Mouse (Mus musculus) heart, adult 2 months (tissue): ENCODE data around the gene Hacd2. TPM values are rescaled to one million over a fixed set of nuclear protein-coding genes. Genes with fewer than 3 reads are reported as not detected.
A peak's percentile ranks its signal among the peaks of the same experiment; 100 is the strongest.

ENCODE experiments used
- DNase-seq, 2 experiments: peaks; one replicate each; pipeline ENCODE4 v3.0.0; 2021
- H3K27ac ChIP-seq: fragments of 200-600 bp; 2 replicates; pipeline ENCODE4 v1.8.1; 2022
- H3K27me3 ChIP-seq: fragments of 200-500 bp; 2 replicates; pipeline ENCODE4 v1.6.1; 2012; ENCODE audit warnings: mild to moderate bottlenecking, low read length, inconsistent platforms, mixed read lengths; ENCODE audit not compliant: control insufficient read depth, insufficient read depth
- H3K36me3 ChIP-seq: fragments of 200-500 bp; 2 replicates; pipeline ENCODE4 v1.6.1; 2012; ENCODE audit warnings: low read length, inconsistent platforms; ENCODE audit not compliant: control insufficient read depth, insufficient read depth
- H3K4me1 ChIP-seq: fragments of 200-500 bp; 2 replicates; pipeline ENCODE4 v1.6.1; 2011; ENCODE audit warnings: low read length; ENCODE audit not compliant: control insufficient read depth, insufficient read depth
- H3K4me3 ChIP-seq: fragments of 200-600 bp; 2 replicates; pipeline ENCODE4 v1.8.1; 2022
- H3K79me2 ChIP-seq: fragments of 200-500 bp; replicated peaks from 2 replicates; pipeline ENCODE4 v1.6.1; 2012; ENCODE audit warnings: mild to moderate bottlenecking, inconsistent platforms, low read length, moderate library complexity, mixed read lengths; ENCODE audit not compliant: control insufficient read depth, insufficient read depth
- H3K9ac ChIP-seq: fragments of 200-500 bp; 2 replicates; pipeline ENCODE4 v1.6.1; 2012; ENCODE audit warnings: low read depth, mild to moderate bottlenecking, control low read depth, inconsistent platforms, low read length, mixed read lengths
- CTCF ChIP-seq: fragments of 200-600 bp; IDR thresholded peaks from 2 replicates; pipeline ENCODE4 v1.8.1; 2022; ENCODE audit warnings: antibody characterized with exemption, mild to moderate bottlenecking, moderate library complexity
- EP300 ChIP-seq: fragments of 200-500 bp; IDR thresholded peaks from 2 replicates; pipeline ENCODE4 v1.6.1; 2011; ENCODE audit warnings: low read depth, low read length, control low read depth; ENCODE audit not compliant: insufficient read depth
- POLR2A ChIP-seq: fragments of 200-500 bp; IDR thresholded peaks from 2 replicates; pipeline ENCODE4 v1.6.1; 2011; ENCODE audit warnings: mild to moderate bottlenecking, low read depth, low read length, control low read depth; ENCODE audit not compliant: insufficient read depth
- WGBS: fragments of 180-500 bp; shearing (Covaris S2); methylation state at CpG from one replicate; pipeline ENCODE4 v1.1.7; 2018; 5-methylcytosine and 5-hydroxymethylcytosine counted together
- intact Hi-C: fragments of 180-260 bp; cut with DNase I; formaldehyde crosslinking; loops from one replicate; pipeline ENCODE4 v1.15.1; 2025
- polyA plus RNA-seq: library from polyadenylated mRNA; depleted of rRNA; stranded (reverse); fragments of >200 nt; gene quantifications from 2 replicates; pipeline ENCODE4 v1.2.3, GENCODE M21; 2012
- total RNA-seq, 2 experiments: library from RNA; stranded (reverse); gene quantifications; 2 replicates each; pipeline ENCODE4 v1.2.3; 2021

Hacd2 gene
- total and polyA plus RNA-seq, 3 experiments = 7.2 to 13.2 (median 12.4) TPM

DNA sequence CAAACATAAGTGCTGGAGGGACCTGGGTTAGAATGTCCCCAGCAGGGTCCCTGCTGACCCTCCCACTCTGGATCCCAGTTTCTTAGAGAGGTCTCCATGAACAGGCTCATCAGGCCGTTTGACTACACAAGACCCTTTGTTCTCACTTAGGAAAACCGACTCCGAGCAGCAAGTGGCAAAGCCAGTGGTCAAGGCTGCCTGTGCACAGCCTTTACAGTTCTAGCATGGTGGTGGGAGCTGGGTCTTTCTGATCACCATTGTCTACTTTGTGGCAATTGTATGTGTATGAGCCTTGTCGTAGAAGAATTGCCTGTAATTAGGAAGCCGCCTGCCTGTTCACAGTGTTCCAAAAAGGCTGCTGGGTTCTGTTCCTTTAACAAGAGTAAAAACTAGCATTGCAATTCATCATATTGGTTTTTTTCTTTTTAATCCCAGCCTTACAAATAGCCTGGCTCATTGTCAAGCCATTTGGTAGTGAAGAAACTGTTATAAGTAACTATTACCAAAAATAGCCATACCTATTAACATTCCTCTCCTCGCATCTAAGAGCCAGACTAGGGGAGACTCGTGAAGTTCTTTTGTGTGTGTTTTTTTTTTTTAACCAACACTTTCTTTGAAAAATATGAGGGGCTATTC lies 87.5 kb downstream of the Hacd2 start:
- intact Hi-C loops = loop anchor here (1.0 to 10.0 kb wide), 2 partner anchors 161 to 515 kb away; no protein-coding TSS in a partner anchor
- H3K27ac ChIP-seq = no peak overlapping the region

GRCm38 (mm10) chr16:35110410-35111142 lies 88.3 kb downstream of the Hacd2 start:
- Histone ChIP-seq H3K9ac (no peak overlapping the region), H3K27me3 (no peaks in the 10 kb centered on the region), H3K4me1 (no peaks in the 10 kb centered on the region), H3K79me2 (no peaks in the 10 kb centered on the region), H3K4me3 (no peak overlapping the region), H3K27ac (no peak overlapping the region), H3K36me3 (no peaks in the 10 kb centered on the region)
- TF ChIP-seq POLR2A (no peak), EP300 (peak; percentile 94)
- 24% methylated on average over 10 of the region's 10 CpGs for WGBS
- intact Hi-C loops = loop anchor here (1.0 to 10.0 kb wide), 3 partner anchors 45 to 514 kb away; no protein-coding TSS in a partner anchor
- peak; percentile 76 to 86 for DNase-seq

More for the DNA sequence above, 87.5 kb downstream of the Hacd2 start:
- H3K4me3 ChIP-seq = no peak overlapping the region
- H3K27me3 ChIP-seq = no peaks in the 10 kb centered on the region
- H3K9ac ChIP-seq = no peak overlapping the region
- H3K4me1 ChIP-seq = no peaks in the 10 kb centered on the region
- no peaks in the 10 kb centered on the region for H3K79me2 ChIP-seq
- 60% methylated on average over 7 of the region's 7 CpGs for WGBS
- TF ChIP-seq EP300 = no peak
- TF ChIP-seq CTCF = no peak
- no peak for TF ChIP-seq POLR2A
- H3K36me3 ChIP-seq = no peaks in the 10 kb centered on the region
- no peak for DNase-seq

DNA sequence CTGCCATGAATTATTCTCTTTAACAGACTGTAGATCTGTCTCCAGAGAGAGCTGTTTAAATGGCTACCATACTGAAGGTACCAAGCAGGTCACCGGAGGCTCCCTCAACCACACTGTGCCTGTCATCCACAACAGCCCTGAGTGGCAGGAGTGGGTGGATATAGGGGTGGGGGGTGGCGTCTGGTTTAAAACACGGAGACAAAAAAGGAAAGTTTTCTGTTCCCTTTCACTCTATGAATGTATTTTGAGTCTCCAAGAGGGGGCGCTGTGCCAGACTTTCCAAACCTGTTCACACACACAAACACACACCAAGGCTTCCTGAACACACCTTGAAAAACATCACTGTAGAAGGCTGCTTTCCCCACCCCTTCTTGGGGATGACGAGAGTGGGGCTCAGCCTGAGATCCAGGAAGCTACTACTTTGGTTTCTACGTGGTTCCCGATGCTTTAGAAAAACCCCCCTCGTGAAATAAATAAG lies 89.0 kb downstream of the Hacd2 start:
- DNase-seq = no peak
- H3K9ac ChIP-seq = no peak overlapping the region
- no peaks in the 10 kb centered on the region for H3K27me3 ChIP-seq
- no peak overlapping the region for H3K27ac ChIP-seq
- H3K4me1 ChIP-seq = no peaks in the 10 kb centered on the region
- H3K4me3 ChIP-seq = no peak overlapping the region
- intact Hi-C loops = loop anchor here (1.0 to 10.0 kb wide), 2 partner anchors 44 to 514 kb away; no protein-coding TSS in a partner anchor
- TF ChIP-seq CTCF = peak; percentile 56
- no peak for TF ChIP-seq EP300
- WGBS = 60% methylated on average over 8 of the region's 8 CpGs
- H3K36me3 ChIP-seq = no peaks in the 10 kb centered on the region
- H3K79me2 ChIP-seq = no peaks in the 10 kb centered on the region

- intact Hi-C loops = loop anchor here (10.0 kb wide), 1 partner anchor 511 kb away; no protein-coding TSS in a partner anchor
- no peaks in the 10 kb centered on the region for H3K79me2 ChIP-seq
- no peak for TF ChIP-seq EP300
- TF ChIP-seq CTCF = no peak
- no peak for TF ChIP-seq POLR2A
- no peak overlapping the region for H3K27ac ChIP-seq
- H3K27me3 ChIP-seq = no peaks in the 10 kb centered on the region
- no peaks in the 10 kb centered on the region for H3K36me3 ChIP-seq
- H3K4me3 ChIP-seq = no peak overlapping the region
- no peak overlapping the region for H3K9ac ChIP-seq
- H3K4me1 ChIP-seq = no peaks in the 10 kb centered on the region
- no peak for DNase-seq
- WGBS = 82% methylated on average over 5 of the region's 5 CpGs
These were observed 91.3 kb downstream of the Hacd2 start for GRCm38 (mm10) chr16:35113496-35113895.

DNA sequence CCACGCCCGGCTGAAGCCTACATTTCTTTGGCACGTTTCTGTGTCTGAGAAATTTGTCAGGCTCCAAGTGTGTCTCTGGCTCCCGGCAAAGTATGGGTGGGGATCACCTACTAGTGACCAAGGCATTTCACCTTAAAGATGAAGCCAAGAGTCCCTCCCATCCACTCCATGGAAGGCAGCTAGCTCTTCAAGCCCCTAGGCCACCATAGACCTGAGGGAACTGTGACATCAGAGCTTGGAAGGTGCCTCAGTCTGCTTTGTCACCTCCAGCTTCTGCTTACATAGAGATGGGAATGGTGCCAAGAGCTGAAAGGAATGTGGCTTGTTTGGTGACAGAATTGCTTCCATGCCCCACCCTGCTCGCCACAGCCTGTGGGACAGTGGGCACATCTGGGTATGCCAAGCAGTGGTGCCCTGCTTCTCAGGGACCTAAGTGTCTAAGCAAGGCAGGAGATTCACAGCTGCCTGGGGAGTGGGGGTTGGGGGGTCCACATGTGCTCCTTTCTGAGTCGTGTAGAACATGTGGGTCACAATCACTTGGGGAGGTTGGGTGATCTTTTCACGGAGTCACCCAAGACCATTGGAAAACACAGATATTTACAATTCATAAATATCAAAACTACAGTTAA lies 94.2 kb downstream of the Hacd2 start:
- Histone ChIP-seq H3K27me3 (no peaks in the 10 kb centered on the region), H3K27ac (no peak overlapping the region)
- WGBS = 79% methylated on average over 7 of the region's 7 CpGs

More for the DNA sequence above, 94.2 kb downstream of the Hacd2 start:
- intact Hi-C loops = loop anchor here (10.0 kb wide), 1 partner anchor 508 kb away; no protein-coding TSS in a partner anchor
- H3K4me3 ChIP-seq = no peak overlapping the region
- no peaks in the 10 kb centered on the region for H3K79me2 ChIP-seq
- no peak for DNase-seq
- no peaks in the 10 kb centered on the region for H3K4me1 ChIP-seq
- H3K9ac ChIP-seq = no peak overlapping the region
- no peaks in the 10 kb centered on the region for H3K36me3 ChIP-seq
- TF ChIP-seq CTCF (no peak), POLR2A (no peak), EP300 (no peak)
